Mouse (Mus musculus): ENCODE measurements around the gene Mlst8. TPM values are rescaled to one million over a fixed set of nuclear protein-coding genes. Genes with fewer than 3 reads are reported as not detected.

The Mlst8 gene
- polyA plus RNA-seq, 1 experiment = 44.0 TPM

DNA sequence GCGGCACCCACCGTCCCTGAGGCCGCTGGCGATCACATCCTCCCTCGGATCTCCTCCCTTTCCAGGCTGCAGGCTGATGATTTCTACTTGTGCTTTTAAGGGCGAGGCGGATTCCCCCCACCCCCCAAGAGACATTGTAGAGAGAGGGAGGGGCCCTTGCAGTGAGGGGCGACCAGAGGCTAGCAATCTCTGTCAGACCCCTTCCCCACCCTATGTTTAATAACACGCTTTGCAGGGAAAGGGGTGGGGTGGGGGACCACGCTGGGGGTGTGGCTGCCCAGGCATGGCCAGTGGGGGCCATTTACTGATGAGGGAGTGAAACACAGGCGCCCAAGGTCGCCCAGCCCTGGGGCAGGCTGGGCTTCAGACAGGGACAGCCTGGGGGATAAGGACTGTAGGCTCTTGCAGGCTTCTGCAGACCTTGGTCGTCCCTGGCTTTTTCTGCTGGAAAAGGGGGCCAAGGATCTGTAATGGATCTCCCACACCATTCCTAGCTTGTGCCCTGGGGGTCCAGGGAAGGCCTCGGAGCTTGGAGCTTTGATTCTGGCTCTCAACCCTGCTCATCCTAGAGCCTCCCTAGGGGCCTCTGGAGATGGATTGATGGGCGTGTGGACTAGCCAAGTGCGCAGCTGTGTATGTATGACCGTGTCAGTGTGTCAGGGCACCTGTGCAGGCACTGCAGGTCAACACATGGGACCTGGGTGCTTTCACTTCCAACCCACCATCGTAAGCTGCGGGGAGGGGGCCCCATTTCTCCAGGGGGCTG is 10.6 kb upstream of the Mlst8 start:
- DNase-seq (ENCODE audit: low read depth) = no peak

DNA sequence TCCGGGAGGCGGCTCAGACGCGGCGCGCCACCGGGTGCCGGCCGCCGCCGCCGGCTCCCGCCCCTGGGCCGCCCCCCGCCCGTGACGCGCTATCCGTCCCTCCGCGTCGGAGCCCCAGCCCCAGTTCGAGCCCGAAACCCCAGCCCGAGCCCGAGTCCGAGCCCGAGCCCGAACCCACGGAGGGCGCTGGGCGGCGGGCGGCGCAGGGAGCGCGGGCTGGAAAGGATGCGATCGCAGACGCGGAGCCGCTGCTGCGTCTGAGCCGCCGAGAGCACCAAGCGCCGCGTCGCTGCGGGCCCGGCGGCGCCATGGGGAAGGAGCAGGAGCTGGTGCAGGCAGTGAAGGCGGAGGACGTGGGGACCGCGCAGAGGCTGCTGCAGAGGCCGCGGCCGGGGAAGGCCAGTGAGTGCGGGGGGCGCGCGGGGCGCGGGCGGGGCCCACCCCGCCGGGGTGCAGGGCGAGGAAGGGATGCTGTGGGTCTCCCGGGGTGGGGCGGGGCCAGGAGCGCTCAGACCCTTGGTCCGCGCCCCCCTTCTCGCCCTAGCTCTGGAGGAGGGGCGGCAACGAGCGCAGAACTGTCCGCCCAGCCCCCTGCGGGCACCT is 9.9 kb upstream of the Mlst8 start:
- no peak for DNase-seq (ENCODE audit: low read depth)

DNA sequence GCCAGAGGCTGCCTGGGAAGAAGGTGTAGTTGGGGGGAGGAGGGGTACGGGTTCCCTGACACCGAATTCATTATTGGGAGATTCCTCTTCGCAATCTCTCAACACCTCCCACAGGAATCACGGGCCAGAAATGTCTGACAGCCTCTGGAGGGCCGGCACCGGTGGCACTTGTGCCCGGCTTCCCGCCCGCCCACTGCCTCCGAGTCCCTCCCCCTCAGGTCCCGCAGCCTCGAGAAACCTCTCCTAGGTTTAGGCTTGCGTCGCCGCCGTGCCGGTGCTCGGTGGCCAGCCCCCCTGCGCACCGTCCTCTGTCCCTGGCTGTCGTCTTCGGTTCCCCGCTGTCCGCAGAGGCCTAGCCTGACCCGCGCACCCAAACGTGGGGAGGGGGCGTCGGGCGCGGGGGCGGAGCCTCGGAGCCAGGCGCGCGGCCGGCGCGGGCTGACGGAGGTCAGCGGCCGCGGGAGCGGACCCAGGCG is 9.3 kb upstream of the Mlst8 start, which contains the start of gene Caskin1:
Caskin1 (plus strand) TSS at position 416 of the 476 bp plus-strand sequence.
- DNase-seq (ENCODE audit: low read depth) = no peak

DNA sequence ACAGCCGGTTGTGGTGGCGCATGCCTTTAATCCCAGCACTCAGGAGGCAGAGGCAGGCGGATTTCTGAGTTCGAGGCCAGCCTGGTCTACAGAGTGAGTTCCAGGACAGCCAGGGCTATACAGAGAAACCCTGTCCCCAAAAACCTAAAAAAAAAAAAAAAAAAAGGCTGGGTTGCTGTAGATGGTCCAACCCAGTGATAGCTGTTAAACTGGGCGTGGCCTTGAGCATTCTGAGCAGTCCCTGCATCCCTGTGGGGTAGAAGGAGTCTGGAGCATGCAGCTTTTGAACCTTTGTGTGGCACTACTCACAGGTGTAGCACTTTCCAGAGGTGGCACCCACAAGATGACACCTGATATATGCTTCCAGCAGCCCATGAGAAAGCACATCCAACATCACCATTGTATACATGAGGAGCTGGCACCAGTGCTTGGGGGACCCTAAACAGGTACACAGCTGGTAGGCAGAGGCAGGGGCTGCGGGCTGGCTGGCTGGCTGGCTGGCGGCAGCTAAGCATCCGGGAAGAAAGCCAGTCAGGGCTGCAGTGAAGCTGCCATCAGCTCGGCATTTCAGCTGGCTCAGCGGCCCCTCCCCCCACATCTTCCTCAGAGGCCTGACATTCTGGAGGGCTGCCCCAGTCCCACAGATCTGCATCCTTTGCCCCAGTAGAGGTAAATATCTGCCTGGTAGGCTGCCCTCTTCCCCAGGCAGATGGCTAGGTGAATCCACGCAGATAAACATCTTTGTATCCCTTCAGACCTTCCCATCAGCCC is 6.4 kb upstream of the Mlst8 start:
- DNase-seq (ENCODE audit: low read depth) = no peak

DNA sequence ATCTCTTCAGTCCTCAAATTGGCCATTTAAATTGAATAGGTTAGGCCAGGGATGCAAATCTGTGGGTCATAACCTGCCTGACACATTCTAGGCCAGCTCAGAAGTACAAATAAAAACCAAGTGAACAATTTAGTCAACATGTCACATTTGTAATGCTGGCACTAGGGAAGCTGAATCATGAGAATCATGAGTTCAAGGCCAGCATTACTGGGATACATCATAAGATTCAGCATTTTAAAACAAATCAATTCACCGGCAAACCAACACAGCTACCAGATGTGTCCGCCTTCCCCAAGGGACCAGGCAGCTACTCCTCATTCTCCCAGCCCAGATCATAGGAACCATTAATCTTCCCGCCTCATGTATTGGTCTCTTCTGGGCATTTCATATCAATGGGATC is 4.6 kb upstream of the Mlst8 start:
- DNase-seq (ENCODE audit: low read depth) = no peak

DNA sequence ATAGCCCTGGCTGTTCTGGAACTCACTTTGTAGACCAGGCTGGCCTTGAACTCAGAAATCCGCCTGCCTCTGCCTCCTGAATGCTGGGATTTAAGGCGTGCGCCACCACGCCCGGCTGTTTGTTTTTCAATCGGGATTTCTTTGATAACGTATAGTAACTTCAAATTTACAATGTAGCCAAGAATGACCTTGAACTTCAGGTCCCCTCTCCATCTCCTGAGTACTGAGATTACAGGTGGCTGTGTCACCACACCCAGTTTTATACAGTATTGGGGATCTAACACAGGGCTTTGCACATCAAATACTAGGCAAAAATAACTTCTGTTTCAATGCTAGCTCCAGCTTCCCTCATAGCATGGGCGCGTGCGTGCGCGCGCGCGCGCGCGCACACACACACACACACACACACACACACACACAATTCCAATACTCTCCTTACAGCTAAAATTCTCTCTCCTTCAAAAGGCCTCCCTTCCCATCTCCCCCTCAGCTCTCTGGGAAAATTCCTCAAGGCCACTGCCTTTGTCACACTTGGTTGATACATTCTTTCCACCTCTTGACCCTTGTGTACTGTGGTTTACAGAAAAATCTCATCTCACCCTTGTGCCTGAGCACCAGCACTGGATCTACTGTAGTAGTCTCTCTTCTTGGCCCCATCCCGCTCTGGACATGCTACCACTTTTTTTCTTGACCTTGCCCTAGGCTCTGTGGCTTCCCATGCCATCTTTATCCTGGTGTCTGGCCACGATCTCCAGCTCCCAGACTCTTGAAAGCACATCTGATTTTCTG is 2.3 kb upstream of the Mlst8 start:
- DNase-seq (ENCODE audit: low read depth) = no peak

DNA sequence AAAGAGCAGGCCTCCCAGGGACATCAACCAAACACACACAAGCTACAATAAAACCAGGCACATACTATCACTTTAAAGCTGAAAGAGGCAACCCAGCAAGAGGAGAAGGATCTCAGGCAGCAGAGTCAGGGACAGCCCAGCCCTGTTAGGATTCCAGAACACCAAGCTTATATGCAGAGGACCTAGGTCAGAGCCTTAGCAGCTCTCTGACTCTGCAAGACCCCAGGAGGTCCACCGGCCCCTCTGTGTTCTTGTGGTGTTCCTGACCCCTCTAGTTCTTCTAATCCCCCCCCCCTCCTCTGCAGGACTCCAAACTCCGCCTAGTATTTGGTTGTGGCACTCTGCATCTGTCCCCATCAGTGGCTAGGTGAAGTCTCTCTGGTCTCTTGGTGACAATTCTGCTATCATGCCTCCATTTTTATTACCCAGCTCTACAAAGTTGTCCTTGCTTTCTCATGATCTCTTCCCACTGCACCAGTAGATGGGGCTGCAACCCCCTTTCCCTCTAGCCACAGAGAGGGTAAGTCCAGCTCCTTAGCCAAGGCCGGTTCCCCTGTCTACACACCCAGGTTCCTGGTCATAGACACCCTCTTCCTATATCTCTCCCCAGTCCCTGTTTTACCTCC is 1.4 kb upstream of the Mlst8 start:
- no peak for DNase-seq (ENCODE audit: low read depth)

DNA sequence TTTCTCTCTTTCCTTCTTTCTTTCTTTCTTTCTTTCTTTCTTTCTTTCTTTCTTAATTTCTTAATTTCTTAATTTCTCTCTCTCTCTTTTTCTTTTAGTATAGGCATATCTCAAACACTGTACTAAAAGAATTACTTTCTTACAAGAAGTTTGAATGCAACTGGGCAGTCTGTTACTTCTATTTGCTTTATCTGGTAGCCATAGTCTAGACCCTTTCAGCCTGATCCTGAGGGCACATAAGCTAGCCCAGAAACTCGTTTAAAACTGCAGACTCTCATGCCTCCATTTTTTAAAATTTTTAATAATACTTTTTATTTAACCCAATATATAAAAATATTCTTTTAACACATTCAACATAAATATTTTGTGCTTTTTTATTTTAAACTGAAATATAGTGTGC is 553 bp upstream of the Mlst8 start:
- DNase-seq (ENCODE audit: low read depth) = no peak

DNA sequence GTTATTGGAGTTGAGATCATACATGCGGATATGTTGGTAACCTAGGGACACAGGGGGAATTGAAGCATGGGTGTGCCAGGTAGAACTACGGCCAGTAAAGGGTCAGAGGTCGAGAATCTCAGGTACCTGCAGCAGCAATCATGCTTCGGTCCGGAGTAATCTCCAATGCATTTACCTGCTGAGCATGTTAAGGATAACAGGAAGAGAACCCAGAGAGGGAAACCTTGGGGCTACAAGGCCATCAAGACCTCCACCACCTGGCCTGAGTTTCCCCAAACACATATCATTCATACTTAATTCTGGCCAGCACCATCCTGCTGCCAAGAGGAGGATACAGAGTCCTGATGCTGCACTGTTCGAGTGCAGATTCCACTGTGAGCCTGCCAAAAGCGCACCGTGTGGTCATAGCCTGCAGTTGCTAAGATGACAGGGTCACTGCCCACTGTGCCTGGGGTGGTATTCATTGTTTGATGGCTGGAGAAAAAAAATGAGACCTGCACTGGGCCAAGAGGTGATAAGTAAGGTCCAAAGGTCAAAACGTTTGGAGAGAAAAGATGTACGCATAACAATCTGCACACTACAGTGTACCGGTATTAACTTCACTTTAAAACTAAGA is 785 bp downstream of the Mlst8 start:
- no peak for DNase-seq (ENCODE audit: low read depth)

DNA sequence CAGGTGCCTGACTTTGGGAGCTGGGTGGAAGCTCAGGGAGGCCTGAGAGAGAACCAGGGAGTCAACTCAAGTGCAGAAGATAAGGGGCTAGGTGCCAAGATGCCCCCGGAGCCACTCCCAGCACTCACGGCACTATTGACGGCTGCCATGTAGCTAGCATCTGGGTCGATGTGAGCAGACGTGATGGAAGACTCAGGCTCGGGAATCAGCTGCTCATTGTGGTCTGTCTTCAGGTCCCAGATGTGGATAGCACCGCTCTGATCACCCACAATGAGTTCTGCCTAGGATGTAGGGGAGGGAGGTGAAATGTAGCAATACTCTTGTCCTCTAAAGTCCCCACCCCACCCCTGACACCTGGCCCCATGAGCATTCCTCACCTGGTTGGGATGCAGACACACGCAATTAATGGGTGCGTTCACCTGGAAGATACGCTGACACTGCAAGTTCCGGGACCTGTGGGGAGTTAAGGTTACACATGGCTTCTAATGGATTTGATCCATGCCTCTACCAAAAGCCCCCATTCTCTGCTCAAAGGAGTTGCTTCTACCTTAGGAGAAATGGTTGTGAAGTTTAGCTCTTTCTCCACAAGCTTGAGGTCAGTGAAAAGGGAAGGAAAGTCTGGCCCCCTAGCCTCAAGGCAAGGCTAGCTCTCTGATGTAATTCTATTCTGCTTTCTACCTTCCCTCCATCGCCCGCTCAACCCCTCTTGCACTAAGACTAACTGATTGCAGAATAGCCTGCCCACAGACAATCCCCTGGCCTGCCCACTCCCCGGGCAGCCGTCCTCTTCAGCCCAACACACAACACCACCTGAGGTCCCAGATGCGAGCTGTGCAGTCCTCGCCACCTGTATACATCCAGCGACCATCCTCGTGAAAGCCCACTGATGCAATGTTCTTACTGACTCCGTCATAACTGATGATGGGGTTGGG is 1.6 kb downstream of the Mlst8 start:
- DNase-seq (ENCODE audit: low read depth) = no peak

DNA sequence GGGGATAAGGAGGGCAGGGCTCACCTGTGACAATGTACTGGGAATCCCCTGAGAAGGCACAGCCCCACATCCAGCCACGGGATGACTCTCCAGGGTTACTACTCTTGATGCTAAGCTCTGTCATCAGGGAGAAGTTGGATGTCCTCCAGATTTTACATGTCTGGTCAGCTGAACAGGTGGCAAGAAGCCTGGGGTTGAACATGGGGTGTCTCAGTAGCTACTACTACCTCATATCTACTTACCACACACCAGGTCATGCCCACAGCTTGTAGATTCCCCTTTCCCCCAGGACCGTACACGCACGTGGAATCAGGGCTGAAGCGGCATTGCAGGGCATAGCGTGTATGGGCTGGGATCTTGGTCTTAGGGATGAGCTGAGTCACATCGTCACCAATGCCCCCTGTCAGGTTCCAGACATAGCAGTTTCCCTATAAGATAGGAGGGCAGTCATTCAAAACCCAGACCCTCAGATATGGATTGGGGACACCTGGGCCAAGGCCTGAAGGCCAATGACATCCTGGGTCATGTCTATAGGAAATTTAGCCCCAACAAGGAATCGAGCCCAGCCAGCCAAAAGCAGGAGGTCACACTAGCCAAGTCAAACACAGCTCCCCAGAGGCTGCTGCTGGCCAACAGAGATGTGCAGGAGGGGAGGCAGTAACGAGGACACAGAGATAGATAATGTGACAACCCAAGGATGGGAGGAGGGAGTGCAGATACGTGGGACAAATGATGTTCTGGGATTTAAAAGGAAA is 2.7 kb downstream of the Mlst8 start:
- no peak for DNase-seq (ENCODE audit: low read depth)

DNA sequence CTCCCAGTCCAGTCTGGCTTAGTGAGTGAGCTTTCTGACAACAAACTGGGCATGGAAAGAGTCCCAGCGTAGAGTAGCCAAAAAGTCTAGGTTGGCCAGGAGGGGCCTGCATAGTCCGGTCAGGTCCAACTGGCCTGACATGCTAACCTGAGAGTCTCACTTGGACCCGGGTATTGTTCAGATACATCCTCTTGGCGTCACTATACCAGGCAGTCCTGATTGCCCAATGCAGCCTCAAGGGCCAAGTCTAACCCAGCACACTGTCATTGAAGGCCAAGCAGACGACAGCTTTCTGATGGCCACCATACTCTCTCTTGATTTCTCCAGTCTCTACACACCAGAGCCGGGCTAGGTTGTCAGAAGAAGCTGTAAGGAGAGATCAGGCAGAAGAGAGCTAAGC is 3.3 kb downstream of the Mlst8 start:
- no peak for DNase-seq (ENCODE audit: low read depth)

DNA sequence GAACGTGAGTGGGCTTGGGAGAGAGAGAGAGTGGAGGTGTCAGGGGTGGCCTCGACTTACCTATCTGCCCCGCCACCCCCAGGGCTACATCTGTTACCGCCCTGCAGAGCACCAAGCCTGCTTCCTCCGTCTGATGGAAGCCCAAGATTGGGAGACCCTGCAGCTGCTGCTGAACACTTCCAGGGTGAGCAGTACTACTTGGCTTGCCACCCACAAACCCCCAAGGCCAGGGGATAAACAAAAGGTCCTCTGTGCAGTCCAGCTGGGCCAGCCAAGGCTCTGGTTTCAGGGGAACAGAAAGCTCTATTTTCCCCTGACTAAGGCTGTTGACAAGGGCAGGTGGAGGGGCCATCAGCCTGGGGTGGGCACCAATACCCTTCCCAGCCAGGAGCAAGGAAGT is 4.3 kb downstream of the Mlst8 start:
- no peak for DNase-seq (ENCODE audit: low read depth)

DNA sequence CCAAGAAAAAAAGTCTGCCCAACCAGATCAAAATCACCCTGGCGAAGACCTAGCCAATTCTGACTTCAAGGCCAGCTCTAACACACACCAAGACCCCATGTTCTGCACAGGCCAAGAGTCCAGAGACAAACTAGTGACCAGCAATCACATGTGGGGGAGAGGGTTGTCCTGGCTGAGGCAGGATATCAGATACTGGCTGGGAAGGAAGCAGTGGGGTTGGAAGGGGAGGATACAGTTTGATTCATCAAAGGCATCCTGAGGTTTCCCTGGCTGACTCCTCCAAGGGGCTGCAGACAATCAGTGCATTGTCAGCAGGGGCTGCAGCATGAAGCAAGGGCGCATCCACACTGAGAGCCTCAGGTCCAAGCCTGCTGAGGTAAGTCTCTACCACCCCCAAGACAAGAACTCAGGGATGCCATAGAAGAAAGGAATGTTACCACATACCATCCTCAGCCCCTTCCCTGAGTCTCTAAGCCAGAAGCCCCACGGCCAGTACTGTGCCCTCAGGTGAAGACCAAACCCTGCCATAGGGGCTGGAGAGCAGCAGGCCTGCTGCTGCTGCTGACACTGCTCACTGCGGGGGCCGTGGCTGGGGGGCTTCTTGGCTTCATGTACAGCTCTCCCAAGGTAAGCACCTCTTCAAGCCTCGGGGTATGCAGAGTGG is 5.1 kb downstream of the Mlst8 start, which contains the start of gene Bricd5:
Bricd5 (plus strand) TSS at position 273 of the 664 bp plus-strand sequence.
- DNase-seq (ENCODE audit: low read depth) = no peak

DNA sequence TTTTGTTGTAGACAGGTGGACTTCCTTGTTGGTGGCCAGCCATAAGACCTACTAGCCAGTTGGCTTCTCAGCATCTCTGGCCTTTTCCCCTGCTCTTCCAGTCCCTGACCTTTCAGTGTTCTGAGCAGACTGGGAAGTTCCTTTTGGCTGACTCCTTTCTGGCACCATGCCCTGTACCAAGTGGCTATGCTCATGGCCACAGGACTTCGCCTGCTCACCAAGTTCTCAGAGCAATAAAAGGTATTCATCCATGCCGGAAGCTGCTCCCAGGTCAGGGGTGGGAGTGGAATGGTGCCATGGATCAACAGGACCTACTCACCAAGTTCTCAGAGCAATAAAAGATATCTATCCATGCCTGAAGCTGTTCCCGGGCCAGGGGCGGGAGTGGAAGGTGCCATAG is 6.4 kb downstream of the Mlst8 start:
- DNase-seq (ENCODE audit: low read depth) = no peak

DNA sequence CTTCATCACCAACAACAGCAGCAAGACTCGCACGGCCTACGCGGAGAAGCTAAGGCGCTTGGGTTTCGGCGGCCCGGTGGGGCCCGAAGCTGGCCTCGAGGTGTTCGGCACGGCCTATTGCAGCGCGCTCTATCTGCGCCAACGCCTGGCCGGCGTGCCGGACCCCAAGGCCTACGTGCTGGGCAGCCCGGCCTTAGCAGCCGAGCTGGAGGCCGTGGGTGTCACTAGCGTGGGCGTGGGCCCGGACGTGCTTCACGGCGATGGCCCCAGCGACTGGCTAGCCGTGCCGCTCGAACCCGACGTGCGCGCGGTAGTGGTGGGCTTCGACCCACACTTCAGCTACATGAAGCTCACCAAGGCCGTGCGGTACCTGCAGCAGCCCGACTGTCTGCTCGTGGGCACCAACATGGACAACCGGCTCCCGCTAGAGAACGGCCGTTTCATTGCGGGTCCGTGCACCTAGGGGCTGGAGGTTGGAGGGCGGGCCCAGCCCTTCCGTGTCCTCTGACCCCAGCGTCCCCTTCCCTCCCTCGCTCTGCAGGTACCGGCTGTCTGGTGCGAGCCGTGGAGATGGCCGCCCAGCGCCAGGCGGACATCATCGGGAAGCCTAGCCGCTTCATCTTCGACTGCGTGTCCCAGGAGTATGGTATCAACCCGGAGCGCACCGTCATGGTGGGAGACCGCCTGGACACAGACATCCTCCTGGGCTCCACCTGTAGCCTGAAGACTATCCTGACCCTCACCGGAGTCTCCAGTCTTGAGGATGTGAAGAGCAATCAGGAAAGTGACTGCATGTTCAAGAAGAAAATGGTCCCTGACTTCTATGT is 8.0 kb downstream of the Mlst8 start:
- DNase-seq (ENCODE audit: low read depth) = no peak

DNA sequence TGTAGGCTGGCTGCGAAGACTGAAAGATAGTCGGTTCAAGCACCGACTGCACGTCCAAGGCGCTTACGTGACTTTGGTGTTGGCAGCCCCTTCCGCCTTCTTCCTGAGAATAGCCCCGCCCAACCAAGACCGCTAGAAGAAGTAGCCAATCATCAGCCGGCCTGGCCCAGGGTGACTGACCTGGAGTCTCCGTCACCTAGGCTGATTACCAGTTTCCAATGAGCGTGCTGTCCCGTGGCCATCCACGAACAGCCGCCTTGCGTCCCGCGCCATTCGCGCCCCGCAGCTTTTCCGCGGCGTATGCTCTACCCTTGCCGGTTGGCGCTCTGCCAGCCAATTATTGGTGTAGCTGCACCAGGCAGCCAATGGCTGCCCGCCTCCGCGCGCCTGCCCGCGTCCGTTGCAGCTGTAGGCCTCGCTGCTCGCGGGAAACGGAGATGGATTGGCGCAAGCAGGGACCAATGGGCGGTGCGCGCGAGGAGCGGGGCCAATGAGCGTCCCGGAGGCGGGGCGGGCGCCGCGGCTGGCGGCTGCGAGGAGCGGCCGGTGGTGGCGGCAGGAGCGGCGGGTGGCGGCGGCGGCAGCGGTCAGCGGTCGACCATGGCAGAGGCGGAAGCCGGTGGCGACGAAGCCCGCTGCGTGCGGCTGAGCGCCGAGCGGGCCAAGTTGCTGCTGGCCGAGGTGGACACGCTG is 8.8 kb downstream of the Mlst8 start, which contains the start of the genes E4f1 and Pgp:
E4f1 (minus strand) TSS at position 404 of the 693 bp plus-strand sequence.
Pgp (plus strand) TSS at position 483 of the 693 bp plus-strand sequence.
- DNase-seq (ENCODE audit: low read depth) = no peak

All from gonadal fat pad, adult 2 months (tissue).